Mouse (Mus musculus) left cerebral cortex, adult 18-20 months (tissue): ENCODE measurements around the gene Cdcp1. TPM values are rescaled to one million over a fixed set of nuclear protein-coding genes. Genes with fewer than 3 reads are reported as not detected.

Experiments
- DNase-seq, 2 experiments: peaks; one replicate each; pipeline ENCODE4 v3.0.0; 2021 to 2022; ENCODE audit warnings: low spot score in 2 of 2, mixed read lengths in 1 of 2
- total RNA-seq, 2 experiments: library from RNA; stranded (reverse); gene quantifications; 2 replicates each; pipeline ENCODE4 v1.2.3; 2021

Cdcp1 gene
- total RNA-seq, 2 experiments from 2014 or later, result 0.30 to 0.35 TPM

DNA sequence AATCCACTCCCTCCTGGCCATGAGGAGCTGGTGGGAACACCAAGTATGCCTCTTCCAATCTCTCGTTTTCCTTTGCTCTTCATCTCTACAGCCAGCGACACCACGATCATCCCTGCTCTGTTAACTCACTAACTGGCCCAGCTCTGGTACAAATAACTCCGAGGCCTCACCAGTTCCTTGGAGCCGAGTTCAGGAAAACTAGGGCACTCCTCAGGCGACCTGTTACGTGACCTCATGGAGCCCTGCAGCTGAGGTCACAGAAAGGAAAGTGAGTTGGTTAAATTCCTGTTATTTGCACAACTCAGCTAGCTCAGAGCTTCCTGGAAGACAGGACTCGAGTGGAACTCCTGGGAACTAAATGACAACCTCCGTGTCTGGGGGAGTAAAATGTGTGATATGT lies 2.5 kb downstream of the Cdcp1 start:
- no peak for DNase-seq

DNA sequence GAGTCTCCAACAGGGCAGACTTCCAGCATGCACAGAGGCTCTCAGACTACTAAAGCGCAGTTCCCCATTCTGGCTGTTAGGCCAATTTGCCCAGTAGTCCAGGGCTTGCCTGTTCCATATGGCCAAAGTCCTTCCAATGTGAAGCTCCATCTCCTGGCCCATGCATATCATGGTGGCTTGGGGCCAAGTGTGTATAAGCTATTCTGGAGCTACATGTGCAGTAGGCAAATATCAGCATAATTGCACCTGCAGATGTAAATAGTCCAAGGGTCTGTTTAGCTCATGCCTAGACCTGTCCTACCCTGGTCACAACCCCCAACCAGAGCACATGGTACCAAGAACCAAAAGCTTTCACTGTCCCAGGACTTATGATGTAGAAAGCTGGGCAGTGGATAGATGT lies 7.9 kb downstream of the Cdcp1 start:
- no peak for DNase-seq

DNA sequence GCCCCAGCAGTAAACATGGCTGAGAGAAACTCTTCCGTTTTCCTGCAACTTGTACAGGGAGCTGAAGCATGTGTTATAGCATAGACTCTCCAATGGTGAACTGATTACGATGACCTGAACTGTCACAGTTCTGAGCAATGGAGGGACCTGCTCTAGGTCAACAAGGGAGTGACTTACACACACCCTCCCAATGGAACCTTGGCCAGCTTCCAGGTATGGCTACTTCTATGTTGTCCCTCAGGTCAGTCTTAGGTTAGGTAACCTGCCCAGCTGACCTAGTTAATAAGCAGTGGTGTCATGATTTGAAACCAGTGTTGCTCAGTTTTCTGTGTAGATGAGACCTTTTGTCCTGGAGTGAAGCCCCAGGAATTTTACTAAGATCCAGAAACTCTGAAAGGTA lies 8.9 kb downstream of the Cdcp1 start:
- no peak for DNase-seq

DNA sequence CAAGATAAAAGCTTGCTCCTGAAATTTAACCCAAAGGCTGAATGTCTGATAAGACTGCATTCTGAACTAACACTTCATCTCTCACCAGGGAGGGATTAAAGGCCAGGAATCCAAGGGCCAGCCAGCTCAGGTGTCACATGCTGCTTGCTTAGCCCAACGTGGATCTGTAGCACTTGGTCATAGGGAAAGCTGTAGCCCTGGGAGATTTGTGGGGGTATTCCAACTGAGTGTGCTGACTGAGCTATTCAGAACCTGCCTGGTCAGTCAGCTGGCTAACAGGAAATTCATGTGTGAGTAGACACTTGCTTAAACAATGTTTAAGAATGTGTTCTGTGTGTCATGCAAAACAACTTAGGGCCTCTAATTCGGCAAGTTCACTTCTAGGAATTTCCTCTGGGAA lies 9.3 kb downstream of the Cdcp1 start:
- no peak for DNase-seq

DNA sequence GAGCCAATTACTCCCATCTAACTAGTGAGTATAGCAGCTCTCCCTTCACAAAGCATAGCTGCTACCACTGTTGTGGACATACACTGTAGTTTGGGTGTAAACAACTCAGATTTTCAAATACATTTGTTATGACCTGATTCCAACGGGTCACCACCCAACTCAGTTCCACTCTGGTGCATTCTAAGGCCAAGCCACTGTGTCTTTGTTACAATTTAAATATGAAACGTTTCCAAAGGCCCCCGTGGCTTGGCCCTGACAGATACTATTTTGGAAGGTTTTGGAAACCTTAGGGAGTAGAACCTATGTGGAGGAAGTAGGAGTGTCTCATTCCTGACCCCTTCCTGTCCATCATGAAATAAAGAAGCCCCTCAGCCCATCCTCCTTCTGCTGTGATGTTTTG lies 15.7 kb downstream of the Cdcp1 start:
- DNase-seq, result no peak

DNA sequence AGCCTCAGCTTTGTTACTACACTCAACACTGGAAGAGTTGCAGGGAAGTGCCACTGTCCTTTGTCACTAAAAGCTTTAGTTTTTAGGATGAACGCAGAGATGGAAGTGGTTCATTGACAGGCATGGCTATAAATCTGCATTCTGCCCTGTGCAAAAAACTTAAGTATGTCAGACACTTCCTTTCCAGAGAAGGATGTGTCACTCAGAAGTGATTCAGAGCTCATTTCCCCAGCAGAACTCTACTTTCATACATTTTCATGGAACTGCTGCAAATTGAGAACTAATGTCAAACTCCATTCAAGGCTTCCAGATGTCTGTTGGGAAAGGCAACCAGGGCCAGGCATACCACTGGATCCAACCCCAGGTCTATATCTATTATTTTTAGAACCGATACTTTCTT lies 27.6 kb downstream of the Cdcp1 start:
- DNase-seq, result no peak

DNA sequence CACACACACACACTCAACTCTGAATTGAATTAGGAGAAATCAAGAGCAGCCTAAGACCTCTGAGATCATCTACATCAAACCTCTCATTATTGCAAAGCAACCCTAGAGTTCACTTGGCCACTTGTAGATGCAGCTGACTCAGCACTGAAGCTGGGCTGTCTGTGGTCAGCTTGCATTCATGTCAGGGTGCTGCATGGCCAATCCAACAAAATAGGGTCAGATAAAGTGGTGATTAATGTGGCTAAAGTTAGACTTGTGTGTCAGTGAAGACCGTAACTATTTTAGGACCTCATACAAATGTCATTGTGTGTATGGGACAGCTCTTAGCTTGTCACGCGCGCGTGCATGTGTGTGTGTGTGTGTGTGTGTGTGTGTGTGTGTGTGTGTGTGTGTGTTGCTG lies 28.2 kb downstream of the Cdcp1 start:
- no peak for DNase-seq

DNA sequence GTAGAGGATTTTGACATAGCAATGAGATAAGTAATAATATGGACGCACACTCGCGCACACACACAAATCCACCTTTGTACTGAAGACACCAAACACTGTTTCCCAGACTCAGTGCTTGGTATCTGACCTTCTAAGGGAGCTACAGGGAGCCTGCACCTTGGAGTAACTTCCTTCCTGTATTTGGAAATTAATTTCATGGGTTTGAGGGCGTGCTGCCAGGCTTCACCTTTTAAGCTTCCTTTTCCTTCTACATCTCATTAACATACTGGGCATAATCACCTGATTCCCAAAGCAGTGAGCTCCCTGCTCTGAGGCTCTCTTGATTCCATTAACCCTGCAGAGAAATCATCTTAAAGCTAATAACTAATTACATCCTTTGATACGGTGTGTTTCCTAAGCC lies 29.7 kb downstream of the Cdcp1 start:
- no peak for DNase-seq

DNA sequence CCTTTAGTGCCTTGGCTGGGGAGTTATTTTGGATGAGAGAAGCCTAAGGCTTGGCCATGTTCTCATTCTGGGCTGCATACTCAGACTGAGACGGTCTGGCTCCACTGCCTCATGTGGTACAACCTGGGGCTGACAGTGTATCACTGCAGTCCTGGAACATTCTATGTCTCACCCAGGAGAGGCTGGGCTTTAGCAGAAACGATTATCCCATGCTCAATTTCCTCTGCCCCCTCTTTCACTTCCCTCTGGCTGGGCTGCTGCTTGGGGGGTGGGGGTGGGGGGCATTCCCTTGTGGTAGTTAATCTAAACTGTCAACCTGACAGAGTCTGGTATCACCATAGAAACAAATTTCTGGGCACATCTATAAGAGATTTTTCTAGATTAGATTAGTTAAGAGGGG lies 30.3 kb downstream of the Cdcp1 start:
- DNase-seq, result no peak

DNA sequence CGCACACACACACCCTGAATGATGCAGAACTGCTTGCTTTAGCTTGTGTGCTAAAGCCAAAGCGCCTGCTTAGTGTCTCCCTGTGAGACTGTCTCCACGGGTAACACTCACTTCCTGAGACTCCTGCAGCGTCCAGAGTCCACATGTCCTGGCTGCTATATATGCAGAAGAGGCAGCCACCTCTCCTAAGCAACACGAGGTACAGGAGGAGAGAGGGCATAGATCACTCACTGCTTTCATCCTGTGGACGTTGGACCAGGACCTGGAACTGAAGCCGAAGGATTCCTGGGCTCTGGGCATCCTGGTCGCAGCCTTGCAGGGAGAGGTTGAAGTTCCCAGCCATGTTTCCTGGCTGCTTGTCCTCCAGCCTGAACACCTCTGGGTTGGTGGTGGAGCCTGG lies 32.6 kb downstream of the Cdcp1 start:
- DNase-seq, result no peak

DNA sequence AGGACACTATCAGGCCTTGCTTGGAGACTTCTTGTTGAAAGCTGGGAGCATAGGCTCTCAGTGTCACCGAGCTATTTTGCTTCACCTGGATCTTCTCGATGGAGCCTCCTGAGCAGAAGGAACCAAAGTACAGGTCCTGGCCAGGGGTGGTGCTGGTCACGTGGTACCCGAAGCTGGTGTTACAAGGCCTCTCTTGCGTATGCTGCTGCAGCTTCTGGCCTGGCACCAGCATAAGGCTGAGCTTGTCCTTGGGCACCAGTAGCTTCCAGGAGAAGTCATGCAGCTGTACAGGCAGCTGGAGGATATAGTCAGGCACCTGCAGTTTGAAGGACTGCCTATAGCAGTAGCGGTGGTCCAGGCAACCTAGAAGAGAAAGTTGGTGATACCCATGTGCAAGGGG lies 35.8 kb downstream of the Cdcp1 start:
- no peak for DNase-seq

DNA sequence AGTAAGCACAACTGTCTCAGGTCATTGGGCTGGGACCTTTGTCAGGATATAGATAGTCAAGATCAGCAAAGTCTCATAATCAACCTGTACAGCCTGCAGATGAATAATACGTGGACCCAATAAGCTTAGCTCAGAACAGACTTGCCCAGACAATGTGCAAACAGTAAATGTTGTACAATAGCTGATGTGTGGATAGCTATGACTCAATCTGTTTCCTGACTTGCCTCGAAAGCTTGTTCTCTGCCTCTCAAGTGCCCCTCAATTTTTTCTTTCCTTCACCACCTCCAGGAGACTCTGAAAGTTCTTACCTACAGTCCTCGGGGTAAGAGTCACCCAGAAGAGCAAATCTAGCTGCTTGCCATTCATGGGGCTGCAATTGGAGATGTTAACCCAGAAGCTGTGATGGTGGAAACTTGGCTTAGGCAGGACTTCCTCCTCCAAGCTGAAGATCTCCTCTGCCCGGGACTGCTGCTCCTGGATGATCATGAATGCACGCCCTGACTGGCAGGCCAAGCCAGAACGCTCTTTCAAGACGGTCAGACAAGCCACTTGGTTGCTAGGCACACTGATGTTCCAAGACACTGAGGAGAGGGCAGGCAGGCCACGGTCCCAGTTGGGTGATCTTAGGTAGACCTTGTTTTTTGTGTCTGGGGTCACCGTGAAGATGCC lies 38.3 kb downstream of the Cdcp1 start:
- no peak for DNase-seq

DNA sequence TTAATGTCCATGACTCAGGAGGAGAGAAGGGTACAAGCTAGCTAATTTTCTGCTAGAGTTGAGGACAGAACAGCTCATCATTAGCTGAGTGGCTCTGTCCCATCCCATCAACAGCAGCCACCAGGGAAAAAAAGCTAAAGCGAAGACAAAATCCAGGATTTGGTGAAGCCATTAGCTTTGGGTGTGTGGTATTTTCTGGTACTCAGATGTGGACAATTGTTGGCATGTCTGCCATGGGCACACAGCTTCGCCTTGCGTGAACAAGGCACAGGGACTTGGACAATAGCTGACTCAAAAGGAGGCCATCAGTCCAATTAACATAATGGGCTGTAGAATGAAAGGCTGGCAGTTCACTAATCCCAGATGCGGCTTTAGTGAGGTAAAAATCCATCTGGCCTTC lies 41.5 kb downstream of the Cdcp1 start:
- DNase-seq, result no peak

DNA sequence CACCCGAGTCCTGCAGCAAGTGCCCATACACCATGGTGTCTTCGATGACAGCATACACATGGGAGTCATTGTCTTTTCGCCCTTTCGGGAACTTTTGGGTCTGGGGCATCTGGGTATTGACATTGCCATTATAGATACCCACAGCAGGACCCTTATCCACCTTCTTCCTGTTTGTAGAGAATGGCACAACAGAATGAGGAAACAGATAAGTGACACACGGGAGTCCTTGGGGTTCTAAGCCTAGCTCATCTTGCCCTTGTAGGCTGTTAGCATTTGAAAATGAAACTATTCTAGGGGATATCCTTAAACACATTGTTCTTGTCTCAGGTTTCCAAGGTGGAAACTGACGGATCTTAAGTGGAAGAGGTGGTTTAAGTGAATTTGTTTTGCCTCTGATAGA lies 42.1 kb downstream of the Cdcp1 start:
- no peak for DNase-seq

DNA sequence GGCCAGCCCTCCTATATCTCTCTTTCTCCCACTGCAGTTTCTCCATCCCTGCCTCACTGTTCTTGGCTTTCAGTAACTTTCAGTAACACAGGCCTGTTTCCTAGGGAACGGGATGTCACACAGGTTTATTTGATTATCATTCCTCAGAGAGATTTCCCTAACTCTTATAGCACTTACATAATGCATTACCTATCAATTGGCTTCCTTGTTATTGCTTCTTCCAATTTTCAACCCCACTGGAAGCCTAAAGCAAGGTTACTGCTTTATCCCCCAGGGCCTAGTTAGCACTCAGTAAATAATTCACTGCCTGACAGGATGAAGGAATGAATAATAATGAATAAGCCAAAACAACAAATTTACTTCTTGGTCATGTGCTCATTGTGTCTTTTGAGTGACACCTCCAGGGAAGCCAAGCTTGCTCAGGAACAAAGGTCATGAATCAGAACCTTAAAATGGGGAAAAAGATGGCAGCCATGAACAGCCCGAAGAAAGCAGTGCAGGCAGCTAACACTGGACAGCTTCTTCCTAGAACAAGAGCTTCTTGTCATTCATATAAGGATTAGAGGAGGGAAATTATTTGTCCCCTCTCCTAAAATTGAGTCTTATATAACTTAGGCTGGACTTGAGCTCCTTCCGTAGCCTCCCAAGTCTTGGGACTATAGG lies 49.9 kb downstream of the Cdcp1 start:
- DNase-seq, result no peak

DNA sequence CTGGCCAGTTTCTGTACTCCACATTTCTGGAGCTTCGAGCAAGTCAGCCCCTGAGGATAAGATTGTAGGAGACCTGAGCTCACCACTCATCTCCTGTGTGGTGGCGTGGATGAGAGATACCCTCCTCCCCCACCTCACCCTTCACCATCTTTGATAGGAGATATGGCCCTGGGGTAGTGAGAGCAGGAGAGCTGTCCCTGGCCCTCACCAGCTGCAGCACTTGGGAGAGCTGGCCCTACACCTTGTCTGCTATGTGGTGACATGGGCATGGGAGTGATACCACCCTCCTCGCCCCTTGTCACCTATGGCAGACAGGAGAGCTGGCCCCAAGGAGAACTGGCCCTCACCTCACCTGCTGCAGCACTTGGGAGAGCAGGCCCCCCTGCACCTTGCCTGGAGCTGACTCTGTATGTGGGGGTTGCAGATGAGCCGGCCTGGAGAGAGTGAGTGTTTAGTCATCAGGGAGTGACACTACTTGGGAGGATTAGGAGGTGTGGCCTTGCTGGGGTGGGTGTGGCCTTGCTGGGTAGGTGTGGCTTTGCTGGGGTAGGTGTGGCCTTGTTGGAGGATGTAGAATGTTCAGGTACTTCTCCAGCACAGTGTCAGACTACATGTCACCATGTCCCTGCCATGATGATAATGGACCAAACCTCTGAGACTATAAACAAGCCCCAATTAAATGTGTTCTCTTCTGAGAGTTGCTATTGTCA lies 52.7 kb downstream of the Cdcp1 start:
- no peak for DNase-seq

DNA sequence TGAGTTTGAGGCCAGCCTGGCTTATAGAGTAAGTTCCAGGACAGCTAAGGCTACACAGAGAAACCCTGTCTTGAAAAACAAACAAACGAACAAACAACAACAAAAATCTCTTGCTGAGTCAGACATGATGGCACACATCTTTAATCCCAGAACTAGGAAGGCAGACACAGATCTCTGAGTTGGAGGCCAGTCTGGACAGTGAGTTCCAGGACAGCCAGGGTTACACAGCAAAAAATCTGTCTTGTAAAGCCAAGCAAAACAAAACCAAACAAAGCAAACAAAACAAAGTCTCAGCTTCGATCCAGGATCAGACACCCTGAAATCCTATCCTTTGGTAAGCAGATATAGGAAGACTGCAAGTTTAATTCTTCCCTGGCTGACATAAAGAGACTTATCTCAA lies 54.0 kb downstream of the Cdcp1 start:
- no peak for DNase-seq

DNA sequence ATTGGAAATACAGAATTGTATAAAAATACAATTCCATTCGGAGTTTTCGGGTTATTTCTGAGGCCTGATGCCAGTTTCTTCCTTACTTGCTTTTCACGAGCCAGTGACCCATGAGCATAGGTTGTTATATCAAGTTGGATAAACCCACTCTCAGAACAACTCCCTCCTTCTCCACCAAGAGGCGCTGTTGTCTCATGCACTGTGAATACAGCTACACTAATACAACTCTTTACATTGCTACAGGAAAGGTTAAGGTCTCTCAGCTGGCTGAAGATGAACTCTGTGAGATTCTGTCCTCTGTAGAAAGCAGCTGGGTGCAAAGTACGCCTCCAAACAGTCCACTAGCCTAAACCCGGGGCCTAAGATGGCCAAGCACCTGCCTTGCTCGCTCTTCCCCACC lies 56.5 kb downstream of the Cdcp1 start:
- DNase-seq, result peak; percentile 78 to 83

DNA sequence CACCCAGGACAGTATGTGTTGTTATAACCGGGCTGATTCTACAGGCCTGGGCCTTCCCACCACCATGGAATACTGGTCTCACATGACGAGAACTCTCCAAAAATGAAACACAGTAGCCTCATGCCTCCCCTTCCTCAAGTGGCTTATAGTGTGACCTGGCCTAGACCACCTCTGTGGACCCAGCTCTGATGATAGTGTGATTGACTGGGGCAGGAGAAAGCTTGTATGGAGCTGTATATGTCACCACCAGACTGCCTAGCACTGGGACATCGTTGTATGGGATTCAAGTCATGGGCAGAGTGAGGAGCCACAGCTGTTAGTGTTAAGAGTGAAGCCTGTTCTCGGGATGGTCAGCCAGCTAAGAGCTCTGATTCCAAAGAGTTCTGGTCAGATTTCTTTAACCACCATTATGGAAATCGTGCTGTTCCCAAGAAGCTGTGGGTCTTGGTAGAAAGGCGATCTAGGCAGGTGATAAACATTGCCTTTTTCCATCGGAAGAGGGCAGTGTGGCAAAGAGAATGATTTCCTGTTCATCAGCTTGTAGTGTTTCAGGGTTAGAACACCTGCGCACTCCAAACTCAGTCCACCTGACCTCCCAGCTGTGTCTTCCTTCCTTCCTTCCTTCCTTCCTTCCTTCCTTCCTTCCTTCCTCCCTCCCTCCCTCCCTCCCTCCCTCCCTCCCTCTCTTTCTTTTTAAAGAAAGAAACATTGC lies 57.6 kb downstream of the Cdcp1 start:
- DNase-seq, result peak; percentile 42 to 60

DNA sequence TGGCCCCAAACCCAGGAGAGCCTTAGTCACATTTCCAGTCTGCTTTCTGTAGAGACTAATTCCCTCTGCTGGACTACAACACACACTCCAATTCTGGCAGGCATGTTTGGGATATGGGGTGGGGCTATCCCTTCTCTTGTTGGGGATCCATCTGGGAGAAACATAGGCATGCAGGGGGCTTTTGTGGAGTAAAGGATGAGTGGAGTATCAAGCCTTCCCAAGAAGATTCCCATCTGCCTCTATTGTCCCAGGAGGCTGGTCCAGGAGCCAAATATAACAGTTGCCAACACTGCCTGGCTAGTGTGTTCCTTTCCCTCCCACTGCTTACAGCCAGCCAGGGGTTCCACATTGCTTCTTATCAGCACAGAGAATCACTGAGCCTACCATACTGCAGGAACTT lies 58.1 kb downstream of the Cdcp1 start:
- DNase-seq, result no peak

DNA sequence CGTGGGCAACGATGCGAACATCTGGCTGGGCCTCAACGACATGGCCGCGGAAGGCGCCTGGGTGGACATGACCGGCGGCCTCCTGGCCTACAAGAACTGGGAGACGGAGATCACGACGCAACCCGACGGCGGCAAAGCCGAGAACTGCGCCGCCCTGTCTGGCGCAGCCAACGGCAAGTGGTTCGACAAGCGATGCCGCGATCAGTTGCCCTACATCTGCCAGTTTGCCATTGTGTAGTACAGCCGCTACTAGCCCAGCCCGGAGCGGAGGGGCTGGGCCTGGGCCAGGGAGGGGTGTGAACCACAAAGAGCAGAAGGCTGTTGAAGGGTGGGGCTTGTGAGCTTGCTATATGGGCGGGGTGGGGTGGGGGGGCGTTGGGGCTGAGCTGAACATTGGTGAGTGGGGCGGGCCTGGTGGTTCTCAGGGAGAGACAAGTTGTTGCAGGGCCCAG lies 58.9 kb downstream of the Cdcp1 start:
- peak in 1 of 2 experiments; percentile 10 for DNase-seq

DNA sequence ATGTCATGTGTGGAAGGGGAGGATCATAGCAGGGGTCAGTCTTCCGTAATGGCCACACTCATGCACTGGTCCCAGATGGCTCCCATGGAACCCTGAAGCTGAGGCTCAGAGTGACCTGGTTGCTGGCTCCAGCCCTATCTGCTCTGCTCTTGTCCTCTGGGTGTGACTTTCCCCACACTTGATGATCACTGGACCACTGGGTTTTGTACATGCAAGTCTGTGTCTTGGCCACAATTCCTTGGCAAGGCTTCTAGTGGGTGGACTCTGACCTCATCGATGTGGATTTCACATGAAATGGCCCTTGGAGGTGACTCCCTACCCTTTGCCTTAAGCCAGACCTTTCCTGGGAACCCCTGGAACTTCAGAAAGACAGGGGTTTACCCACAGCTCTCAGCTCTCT lies 62.7 kb downstream of the Cdcp1 start:
- no peak for DNase-seq
